Mouse (Mus musculus) layer of hippocampus, adult 2 months (tissue): Measurements from ENCODE around the gene Serpina3n. TPM values are rescaled to one million over a fixed set of nuclear protein-coding genes. Genes with fewer than 3 reads are reported as not detected.
"Not testable (repeated sequence)": the region's sequence is repeated elsewhere in the genome, so short reads cannot be mapped to it uniquely, and the experiment has no call there.

Experiments
- DNase-seq, 2 experiments: peaks; one replicate each; pipeline ENCODE4 v3.0.0; 2022; ENCODE audit warnings: low spot score in 2 of 2
- H3K27ac ChIP-seq: fragments of 200-600 bp; 2 replicates; pipeline ENCODE4 v1.8.1; 2022
- H3K4me3 ChIP-seq: fragments of 200-600 bp; 2 replicates; pipeline ENCODE4 v1.8.1; 2022; ENCODE audit warnings: mild to moderate bottlenecking
- CTCF ChIP-seq: fragments of 200-600 bp; conservative IDR thresholded peaks from 2 replicates; pipeline ENCODE4 v1.8.1; 2022; ENCODE audit warnings: antibody characterized with exemption, mild to moderate bottlenecking, moderate library complexity
- long read RNA-seq, 2 experiments: library from polyadenylated mRNA; stranded (forward); transcript quantifications; one replicate each; pipeline ENCODE4 v2.0.0; 2021; ENCODE audit warnings: borderline mapping rate in 2 of 2
- total RNA-seq, 2 experiments: library from RNA; stranded (reverse); gene quantifications; 2 replicates each; pipeline ENCODE4 v1.2.3; 2021

The Serpina3n gene
- total RNA-seq, result 10 to 100 TPM; 79.6 to 81.5 TPM
- long read RNA-seq, experiment 1, transcript Serpina3n-201 (5 exons, 2,064 nt), result major isoform, 30 of 46 reads
- long read RNA-seq, experiment 1, partial matches to known transcripts, result 3 of 46 reads
- long read RNA-seq, experiment 1, other reads (novel, unspliced or antisense), result 13 of 46 reads
- long read RNA-seq, experiment 2, transcript Serpina3n-201 (5 exons, 2,064 nt), result major isoform, 46 of 71 reads
- long read RNA-seq, experiment 2, partial matches to known transcripts, result 19 of 71 reads
- long read RNA-seq, experiment 2, other reads (novel, unspliced or antisense), result 6 of 71 reads

- Histone ChIP-seq H3K4me3 (peak within 1 kb of the TSS; percentile 61), H3K27ac (peak within 1 kb of the TSS; percentile 90)
- TF ChIP-seq CTCF, result no peak
- peak; percentile 35 to 36 for DNase-seq
These were observed at the start of gene Serpina3n for GRCm38 (mm10) chr12:104406454-104406885. Gene Serpina3n, plus strand, starts transcription at chr12:104406729.

- Histone ChIP-seq H3K27ac (no peak overlapping the region), H3K4me3 (no peak overlapping the region)
- DNase-seq, result no peak
- no peak for TF ChIP-seq CTCF
These were observed 36.5 kb upstream of the Serpina3n start for GRCm38 (mm10) chr12:104369986-104370385.

GRCm38 (mm10) chr12:104377179-104377578 is 29.4 kb upstream of the Serpina3n start:
- not testable (repeated sequence) for H3K4me3 ChIP-seq, DNase-seq, H3K27ac ChIP-seq

GRCm38 (mm10) chr12:104378351-104378750 is 28.2 kb upstream of the Serpina3n start:
- not testable (repeated sequence) for DNase-seq, H3K4me3 ChIP-seq

GRCm38 (mm10) chr12:104378815-104379214 is 27.7 kb upstream of the Serpina3n start:
- not testable (repeated sequence) for H3K4me3 ChIP-seq, DNase-seq

More at GRCm38 (mm10) chr12:104378351-104378750, 28.2 kb upstream of the Serpina3n start:
- not testable (repeated sequence) for H3K27ac ChIP-seq

GRCm38 (mm10) chr12:104379856-104380255 is 26.7 kb upstream of the Serpina3n start:
- H3K4me3 ChIP-seq, result no peak overlapping the region
- no peak for TF ChIP-seq CTCF
- DNase-seq, result no peak

More at GRCm38 (mm10) chr12:104378815-104379214, 27.7 kb upstream of the Serpina3n start:
- H3K27ac ChIP-seq, result not testable (repeated sequence)

GRCm38 (mm10) chr12:104381071-104381604 is 25.4 kb upstream of the Serpina3n start:
- H3K27ac ChIP-seq, H3K4me3 ChIP-seq, DNase-seq: not testable (repeated sequence)

More at GRCm38 (mm10) chr12:104379856-104380255, 26.7 kb upstream of the Serpina3n start:
- H3K27ac ChIP-seq, result no peak overlapping the region

GRCm38 (mm10) chr12:104385987-104386386 is 20.5 kb upstream of the Serpina3n start:
- DNase-seq, H3K4me3 ChIP-seq, H3K27ac ChIP-seq: not testable (repeated sequence)

GRCm38 (mm10) chr12:104386878-104387277 is 19.7 kb upstream of the Serpina3n start:
- DNase-seq, H3K4me3 ChIP-seq, H3K27ac ChIP-seq: not testable (repeated sequence)

- no peak for TF ChIP-seq CTCF
- Histone ChIP-seq H3K4me3 (no peak overlapping the region), H3K27ac (no peak overlapping the region)
- DNase-seq, result no peak
These were observed 18.1 kb upstream of the Serpina3n start for GRCm38 (mm10) chr12:104388477-104388876.

- not testable (repeated sequence) for DNase-seq, H3K27ac ChIP-seq, H3K4me3 ChIP-seq
These were observed 15.5 kb upstream of the Serpina3n start for GRCm38 (mm10) chr12:104391057-104391456.

- Histone ChIP-seq H3K27ac (no peak overlapping the region), H3K4me3 (no peak overlapping the region)
- no peak for DNase-seq
- no peak for TF ChIP-seq CTCF
These were observed 2.6 kb upstream of the Serpina3n start for GRCm38 (mm10) chr12:104403968-104404367.

GRCm38 (mm10) chr12:104412507-104412906 is 6.0 kb downstream of the Serpina3n start:
- TF ChIP-seq CTCF, result no peak
- no peak for DNase-seq
- H3K4me3 ChIP-seq, result no peak overlapping the region
- H3K27ac ChIP-seq, result no peak overlapping the region

GRCm38 (mm10) chr12:104414576-104414975 is 8.0 kb downstream of the Serpina3n start:
- Histone ChIP-seq H3K4me3 (no peak overlapping the region), H3K27ac (no peak overlapping the region)
- TF ChIP-seq CTCF, result no peak
- no peak for DNase-seq
